Mouse (Mus musculus) hindlimb bud, embryonic 11.5 days (tissue): ENCODE results near the gene Dcp1a.

Experiments
- DNase-seq: peaks from one replicate; pipeline ENCODE4 v3.0.0-alpha.2; 2012; ENCODE audit warnings: low read depth, low spot score; ENCODE audit errors: extremely low spot score

The Dcp1a gene

DNA sequence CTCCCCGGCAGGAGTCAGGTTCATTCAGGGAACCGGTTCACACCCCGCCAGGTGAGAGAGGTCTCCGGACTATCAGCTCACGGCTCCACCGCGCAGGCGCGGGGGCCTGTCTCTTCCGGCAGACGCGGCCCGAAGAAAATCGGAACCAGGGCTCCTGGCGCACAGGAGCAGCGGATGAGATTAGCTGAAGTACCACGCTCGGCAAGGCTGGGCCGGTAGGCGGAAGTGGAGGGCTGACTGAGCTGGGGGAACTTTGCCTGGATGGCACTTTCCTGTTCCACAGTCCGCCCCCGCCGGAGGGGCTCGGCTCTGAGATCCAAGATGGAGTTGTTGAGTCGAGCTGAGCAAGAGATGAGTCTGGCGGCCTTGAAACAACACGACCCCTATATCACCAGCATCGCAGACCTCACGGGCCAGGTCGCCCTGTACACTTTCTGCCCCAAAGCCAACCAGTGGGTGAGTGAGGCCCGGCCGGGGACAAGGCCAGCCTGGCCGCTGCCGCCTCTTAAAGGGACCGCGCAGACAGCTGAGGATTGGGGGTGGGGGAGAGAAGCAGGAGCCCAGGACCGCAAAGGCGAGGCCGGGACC is at the start of gene Dcp1a:
Gene Dcp1a, plus strand, starts transcription at position 175 of the 588 bp plus-strand sequence.
- DNase-seq = peak; percentile 85

GRCm38 (mm10) chr14:30429606-30430005 is 49.7 kb upstream of the Dcp1a start:
- DNase-seq = no peak

- no peak for DNase-seq
These were observed 49.3 kb upstream of the Dcp1a start for GRCm38 (mm10) chr14:30430026-30430425.

- no peak for DNase-seq
These were observed 48.9 kb upstream of the Dcp1a start for GRCm38 (mm10) chr14:30430446-30430845.

DNA sequence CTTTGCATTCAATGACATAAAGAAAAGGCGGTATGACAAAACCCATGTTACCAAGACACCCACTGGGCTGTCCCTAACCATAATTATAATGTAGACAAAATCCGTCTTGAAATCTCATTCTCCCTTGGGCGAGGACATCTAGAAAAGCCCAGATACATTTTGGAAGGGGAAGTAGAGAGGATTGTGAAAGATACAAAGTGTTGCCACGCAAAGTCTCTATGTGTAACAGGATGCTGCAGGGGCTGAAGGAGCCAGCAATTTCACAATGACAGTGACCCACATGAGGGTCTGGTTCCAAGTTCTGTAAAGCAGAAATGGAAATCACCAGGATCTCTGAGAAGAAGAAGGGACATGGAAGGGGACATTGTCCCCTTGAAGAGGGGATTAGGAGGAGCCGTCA is 44.0 kb upstream of the Dcp1a start:
- no peak for DNase-seq

GRCm38 (mm10) chr14:30439915-30440314 is 39.4 kb upstream of the Dcp1a start:
- no peak for DNase-seq

- no peak for DNase-seq
These were observed 23.3 kb upstream of the Dcp1a start for GRCm38 (mm10) chr14:30455801-30456595.

DNA sequence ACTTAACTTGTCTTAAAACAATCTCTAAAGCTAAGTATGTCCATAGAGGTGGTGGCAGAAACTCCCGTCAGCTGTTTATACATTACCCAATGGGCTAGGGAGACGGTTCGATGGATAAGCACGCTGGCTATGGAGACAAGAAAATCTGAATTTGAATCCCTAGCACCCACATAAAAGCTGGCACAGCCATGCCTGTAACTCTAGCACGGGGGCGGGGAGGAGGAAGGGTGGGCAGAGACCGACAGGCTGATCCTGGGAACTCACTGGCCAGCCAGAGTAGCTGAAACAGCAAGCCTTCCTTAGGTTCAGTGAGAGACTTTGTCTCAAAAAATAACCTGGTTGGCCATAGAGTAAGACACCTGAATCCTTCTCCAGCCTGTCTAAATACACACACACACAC is 21.9 kb upstream of the Dcp1a start:
- DNase-seq = no peak

DNA sequence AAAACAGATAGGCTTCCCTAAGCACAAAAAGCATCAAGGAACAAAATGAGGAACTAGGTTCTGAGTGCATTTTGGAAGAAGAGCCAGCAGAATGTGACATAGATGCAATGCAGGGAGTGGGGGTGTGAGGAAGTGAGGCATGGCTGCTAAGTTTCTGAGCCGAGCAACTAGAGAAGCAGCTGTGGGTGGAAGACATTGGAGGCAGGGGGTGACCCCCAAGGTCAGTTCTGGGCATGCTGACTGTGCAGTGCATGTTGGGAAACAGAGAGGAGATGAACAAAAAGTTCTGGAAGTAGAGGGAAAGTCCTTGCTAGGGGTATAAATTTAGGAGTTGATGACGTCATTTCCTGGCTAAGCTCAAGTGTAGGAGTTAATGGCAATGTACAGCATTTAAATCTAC is 21.4 kb upstream of the Dcp1a start:
- no peak for DNase-seq

DNA sequence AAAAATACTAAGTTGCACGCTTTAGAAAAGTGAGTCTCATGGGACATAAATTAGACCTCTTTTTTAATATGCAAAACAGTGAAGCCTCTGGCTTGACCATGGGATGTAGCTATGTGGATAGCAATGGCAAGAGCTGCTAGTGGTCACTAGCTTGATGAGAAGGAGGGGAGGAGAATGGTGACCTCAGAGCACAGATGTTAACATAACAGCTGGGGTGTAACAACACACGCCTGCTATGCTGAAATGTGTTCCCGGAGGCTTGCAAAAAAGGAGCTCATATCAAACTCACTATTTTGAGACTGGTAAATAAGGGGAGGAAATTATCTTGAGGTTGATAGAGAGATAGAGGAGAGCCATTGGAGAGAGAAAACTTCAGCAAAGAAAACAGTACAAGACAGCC is 20.5 kb upstream of the Dcp1a start:
- no peak for DNase-seq

DNA sequence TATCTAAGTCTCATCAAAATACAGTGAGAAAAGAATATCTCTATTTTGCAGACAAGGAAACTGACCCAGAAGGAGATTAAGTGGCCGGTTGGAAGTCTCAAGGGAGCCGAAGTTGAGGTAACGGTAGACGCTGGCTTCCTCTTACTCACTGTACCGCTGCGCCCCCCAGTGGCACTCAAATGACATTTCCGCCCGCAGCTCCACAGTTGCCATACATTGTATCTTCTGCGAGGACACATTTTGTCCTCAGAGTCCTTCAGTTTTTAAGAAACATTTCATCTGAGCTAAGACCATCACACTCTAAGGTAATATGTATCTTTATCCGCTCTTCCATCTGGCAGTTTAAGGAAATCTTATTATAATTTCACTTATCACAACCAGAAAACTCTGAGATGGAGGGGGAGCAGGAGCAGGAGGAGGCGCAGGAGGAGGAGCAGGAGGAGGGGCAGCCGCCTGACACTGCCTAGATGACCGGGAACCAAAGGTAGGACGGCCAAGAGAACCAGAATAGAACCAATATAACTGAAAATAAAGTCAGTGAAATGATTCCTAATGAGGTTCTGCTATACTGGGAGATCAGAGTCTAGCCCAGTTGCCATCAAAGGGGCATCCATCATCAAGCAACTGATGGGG is 19.3 kb upstream of the Dcp1a start:
- peak; percentile 39 for DNase-seq

DNA sequence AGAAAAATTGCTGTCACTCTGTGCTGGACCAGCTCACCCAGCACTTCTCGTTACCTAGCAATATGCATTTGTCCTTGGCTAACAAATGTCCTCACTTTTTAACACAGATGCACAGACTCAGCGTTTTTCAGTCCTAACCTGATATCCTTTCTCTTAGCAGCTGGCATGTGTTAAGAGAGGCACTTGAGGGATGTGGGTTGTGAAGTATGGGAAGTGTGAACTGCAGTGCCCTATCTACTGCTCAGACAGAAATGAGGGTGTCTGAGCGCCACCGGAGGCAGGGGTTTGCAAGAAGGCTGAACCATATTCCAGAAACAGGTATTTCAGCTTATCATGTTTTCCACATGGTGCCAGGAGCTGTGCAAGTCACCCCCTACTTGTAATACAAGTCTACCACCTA is 16.0 kb upstream of the Dcp1a start:
- no peak for DNase-seq

- no peak for DNase-seq
These were observed 5.7 kb upstream of the Dcp1a start for GRCm38 (mm10) chr14:30473605-30474004.

DNA sequence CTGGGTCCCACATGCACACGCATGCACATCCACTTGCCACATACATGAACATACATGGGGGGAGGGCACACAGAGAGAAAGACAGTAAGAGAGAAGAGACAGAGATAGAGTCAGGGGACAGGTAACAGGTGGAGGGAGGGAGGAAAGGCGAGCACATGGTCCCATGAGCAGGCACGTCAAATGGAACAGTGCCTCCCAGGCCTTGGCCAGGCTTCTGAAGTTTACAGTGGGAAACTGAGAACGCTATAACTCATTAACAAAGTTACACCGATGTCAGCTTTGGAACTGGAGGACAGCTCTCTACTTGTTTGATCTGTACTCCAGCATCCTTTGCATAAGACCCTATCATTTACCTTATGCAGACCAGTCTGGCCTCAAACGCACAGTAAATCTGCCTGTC is 4.9 kb upstream of the Dcp1a start:
- DNase-seq = no peak

DNA sequence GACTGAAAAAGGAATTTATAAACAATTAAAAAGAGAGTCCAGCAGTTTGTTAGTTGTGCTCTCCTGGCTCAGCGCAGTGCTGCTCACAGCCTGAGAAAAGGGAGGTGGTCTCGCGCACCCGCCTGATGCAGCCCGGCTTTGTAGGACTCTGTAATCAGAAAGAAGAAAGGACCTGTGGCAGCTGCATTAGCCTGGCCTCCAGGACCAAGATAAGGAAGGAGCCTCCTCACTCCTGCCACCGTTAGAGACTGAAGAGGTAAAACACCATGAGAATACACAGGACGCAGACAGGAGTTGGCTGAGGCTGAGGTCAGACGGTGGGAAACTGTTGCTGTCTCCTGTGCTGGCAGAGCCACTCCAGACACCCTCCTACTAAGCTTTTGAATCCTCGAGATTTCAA is 12.0 kb downstream of the Dcp1a start, which contains the start of gene Cacna1d:
Gene Cacna1d, minus strand, starts transcription at position 114 of the 400 bp plus-strand sequence.
- DNase-seq = no peak

DNA sequence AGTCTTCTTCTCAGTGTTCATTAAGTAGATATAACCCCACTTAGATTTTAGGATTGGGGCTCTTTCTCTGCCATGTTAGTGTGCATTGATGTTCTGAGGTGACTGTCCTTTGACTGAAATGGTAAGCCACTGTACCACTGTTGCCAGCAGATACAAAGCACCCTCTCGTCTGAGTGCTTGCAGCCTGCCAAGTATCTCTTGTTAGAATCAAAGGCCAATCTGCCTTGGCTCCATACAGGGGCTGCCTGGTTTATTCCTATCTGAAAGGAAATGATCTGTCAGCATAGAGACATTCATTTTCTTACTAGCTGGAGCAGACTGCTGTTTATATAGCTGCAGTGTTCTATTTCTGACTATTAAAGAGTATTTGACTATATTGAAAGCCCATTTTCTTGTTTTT is 13.9 kb downstream of the Dcp1a start:
- no peak for DNase-seq

DNA sequence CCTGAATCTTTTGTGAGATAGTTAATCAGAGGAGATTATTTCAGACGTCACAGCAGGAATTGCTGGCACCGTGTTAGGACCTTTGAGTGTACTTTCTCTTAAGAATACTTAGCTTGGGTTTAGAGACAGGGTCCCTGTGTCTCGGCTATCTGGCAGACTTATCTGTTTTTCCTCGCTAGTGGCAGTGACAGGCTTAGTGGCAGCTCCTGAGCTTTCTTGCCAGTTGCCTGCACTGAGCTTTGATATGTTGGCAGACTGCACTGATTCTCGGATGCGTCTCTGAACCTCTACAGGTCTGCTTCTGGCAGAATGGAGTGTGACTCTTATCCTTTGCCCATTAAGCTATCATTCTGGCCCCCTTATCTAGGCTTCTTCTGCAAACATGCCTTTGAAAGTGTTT is 15.7 kb downstream of the Dcp1a start:
- no peak for DNase-seq

DNA sequence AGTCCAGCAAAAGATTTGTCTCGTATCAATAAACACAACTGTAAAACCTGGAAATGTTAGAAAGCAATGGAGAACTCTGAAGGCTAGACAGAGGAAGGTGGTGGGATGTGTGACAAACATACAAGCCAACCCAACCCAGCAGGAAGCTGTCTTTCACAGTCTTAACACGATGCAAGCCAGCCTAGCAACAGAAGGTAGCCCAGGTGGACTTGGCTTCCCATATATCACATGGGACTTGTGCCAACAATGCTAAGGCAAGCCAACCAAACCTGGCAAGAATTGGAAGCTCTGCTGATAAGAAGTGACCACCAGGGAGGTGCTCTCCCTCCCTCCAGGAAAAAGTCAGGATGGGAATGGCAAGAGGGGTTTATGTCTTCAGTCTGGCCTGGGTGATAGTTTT is 18.9 kb downstream of the Dcp1a start:
- no peak for DNase-seq

GRCm38 (mm10) chr14:30504990-30505389 is 25.7 kb downstream of the Dcp1a start:
- no peak for DNase-seq

DNA sequence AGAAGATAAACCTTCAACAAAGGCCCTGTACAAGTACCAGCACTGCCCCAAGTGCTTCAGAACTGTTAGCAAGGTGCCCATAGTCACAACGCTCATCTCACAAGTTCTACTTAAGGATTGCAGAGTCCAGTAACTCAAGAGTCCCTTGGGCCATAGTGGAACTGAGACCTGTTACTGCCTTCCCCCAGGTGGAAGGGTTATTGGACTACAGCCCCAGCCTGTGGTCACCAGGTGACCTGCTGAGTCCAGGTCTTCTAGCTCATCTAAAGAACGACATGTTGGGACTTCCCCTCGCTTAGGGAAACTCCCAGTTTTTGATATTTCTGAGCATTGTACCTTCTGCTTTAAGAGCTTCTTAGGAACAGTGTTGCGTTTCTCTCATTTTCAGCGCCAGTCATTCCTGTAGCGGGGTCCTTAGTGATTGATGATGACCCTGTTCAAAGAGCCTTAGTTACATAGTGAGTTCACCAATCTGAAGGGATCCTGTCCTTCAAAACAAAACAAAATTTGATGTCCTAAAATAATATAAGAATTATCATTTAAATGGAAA is 31.0 kb downstream of the Dcp1a start:
- DNase-seq = no peak

- no peak for DNase-seq
These were observed 33.6 kb downstream of the Dcp1a start for GRCm38 (mm10) chr14:30512896-30513295.
